Mouse (Mus musculus): ENCODE measurements at regions not wholly inside any gene's neighbourhood (a gene's known extent, or its start where the extent isn't known, plus 50 kb on each side); places are given as distances from the start of the nearest gene placed in this dataset.

DNA sequence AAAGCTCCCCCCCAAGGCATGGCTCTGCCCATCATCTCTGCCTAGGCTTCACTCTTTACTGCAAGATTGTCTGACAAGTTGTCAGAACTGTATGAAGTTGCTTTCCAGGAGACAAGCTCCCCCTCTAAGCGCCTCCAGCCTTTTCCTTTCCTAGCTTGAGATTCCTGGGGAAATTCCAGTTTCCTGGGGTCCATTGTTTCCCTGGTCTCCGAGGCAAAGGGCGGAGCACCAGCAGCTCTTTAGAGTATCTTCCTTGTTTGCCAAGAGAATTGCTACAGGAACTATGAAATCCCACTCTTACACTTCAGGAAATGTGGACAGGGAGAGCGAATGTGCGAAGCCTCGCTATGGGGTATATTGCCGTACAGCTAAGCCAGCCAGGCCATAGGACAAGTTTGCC is 108.2 kb upstream of the Tnfaip3 start:
- H3K4me2 ChIP-seq (replicated peaks) = no peak overlapping the region
- no peak overlapping the region for H3K4me3 ChIP-seq
- H3K9ac ChIP-seq = no peak overlapping the region
- H3K27ac ChIP-seq = no peak overlapping the region
- no peak for ATAC-seq (ENCODE audit: low FRiP score)
- H3K27me3 ChIP-seq = no peaks in the 10 kb centered on the region
- H3K36me3 ChIP-seq = no peaks in the 10 kb centered on the region
- peaks cover 3% of the 10 kb centered on the region; the same call in 1 of the 2 replicates for H3K4me1 ChIP-seq
- WGBS = 56% methylated on average over 7 of the region's 7 CpGs
- no peaks in the 10 kb centered on the region for H3K9me3 ChIP-seq (replicated peaks)

GRCm38 (mm10) chr10:19122221-19122620 is 106.8 kb upstream of the Tnfaip3 start:
- Histone ChIP-seq H3K4me2 (replicated peaks) (no peak overlapping the region), H3K36me3 (no peaks in the 10 kb centered on the region), H3K9me3 (replicated peaks) (no peaks in the 10 kb centered on the region), H3K4me1 (peaks cover 3% of the 10 kb centered on the region; the same call in 1 of the 2 replicates), H3K27me3 (no peaks in the 10 kb centered on the region), H3K4me3 (no peak overlapping the region), H3K9ac (no peak overlapping the region), H3K27ac (no peak overlapping the region)
- no peak for ATAC-seq (ENCODE audit: low FRiP score)
- WGBS = 73% methylated on average over 6 of the region's 6 CpGs

DNA sequence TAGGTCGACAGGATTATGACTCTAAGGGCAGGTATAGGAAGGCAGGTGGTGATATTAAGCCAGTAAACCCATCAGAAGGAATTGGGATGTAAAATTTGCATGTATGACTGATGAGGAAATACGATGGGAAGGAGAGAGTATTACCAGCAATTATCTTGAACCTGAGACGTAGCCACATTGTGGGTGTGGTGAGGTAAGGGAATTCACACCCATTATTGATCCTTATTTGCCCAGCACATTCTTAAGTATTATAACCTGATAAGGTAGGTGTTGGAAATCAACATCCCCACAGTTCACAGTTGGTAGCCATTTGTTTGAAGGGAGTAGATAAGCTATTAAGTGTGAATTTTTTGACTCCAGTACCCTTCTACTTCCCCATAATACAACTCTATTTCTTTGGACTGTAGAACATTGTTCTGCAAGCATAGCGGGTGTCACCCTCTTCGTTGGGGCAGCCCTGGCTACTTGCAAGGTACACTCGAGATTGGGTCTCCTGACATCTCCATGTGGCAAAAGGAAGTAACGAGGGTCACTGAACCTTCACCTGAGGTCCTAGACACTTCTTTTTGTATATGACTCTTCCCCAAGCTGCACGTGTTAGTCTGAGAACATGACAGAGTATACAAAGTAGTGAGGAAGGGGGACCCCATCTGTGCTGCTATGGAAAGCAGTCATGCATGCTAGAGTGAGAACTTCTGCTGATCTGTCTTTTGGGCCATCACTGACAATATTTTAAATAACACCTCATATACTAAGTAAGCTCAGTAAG is 104.0 kb upstream of the Tnfaip3 start:
- Histone ChIP-seq H3K4me3 (no peak overlapping the region), H3K9ac (no peak overlapping the region), H3K4me1 (peaks cover 3% of the 10 kb centered on the region; the same call in 1 of the 2 replicates), H3K27me3 (no peaks in the 10 kb centered on the region), H3K4me2 (replicated peaks) (no peak overlapping the region), H3K27ac (no peak overlapping the region), H3K9me3 (replicated peaks) (no peaks in the 10 kb centered on the region), H3K36me3 (no peaks in the 10 kb centered on the region)
- 81% methylated on average over 8 of the region's 8 CpGs for WGBS
- no peak for ATAC-seq (ENCODE audit: low FRiP score)

DNA sequence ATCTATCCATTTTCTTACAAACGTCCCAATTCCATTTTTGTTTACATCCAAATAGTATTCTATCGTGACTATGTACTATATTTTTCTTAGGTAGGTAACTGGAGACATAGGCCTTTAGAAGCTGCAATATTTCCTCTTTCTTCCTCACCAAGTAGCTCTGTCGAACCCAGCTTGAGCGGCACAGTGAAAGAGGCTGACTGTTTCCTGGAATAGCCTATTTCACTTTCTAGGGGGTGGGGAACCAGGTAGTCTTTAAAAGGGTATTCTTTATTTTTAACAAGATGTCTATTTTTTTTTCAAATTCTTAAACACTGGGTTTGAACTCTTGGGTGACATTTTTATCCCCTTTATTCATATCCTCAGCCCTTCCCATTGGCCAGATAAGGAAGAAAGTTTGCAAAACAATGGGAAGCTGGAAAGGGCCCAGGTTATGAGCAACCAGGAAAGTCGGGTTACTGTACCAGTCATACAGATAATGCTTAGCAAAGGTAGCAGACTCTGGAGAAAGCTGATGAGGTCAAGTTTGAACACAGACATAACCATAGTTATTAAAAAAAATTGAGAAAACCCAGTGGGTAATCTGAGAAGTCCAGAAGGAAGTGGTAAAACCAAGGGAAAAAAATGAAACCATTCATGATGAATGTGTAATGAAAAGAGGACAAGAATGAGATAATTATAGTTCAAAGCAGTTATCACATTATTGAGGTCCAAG is 103.3 kb upstream of the Tnfaip3 start:
- Histone ChIP-seq H3K4me2 (replicated peaks) (no peak overlapping the region), H3K9me3 (replicated peaks) (no peaks in the 10 kb centered on the region), H3K36me3 (no peaks in the 10 kb centered on the region), H3K4me3 (no peak overlapping the region), H3K9ac (no peak overlapping the region), H3K27ac (no peak overlapping the region), H3K27me3 (no peaks in the 10 kb centered on the region), H3K4me1 (peaks cover under 1% of the 10 kb centered on the region; the same call in 1 of the 2 replicates)
- WGBS = 83% methylated on average over 5 of the region's 5 CpGs
- ATAC-seq (ENCODE audit: low FRiP score) = no peak

- Histone ChIP-seq H3K9ac (no peak overlapping the region), H3K4me1 (no peaks in the 10 kb centered on the region; the same call in 1 of the 2 replicates), H3K36me3 (no peaks in the 10 kb centered on the region), H3K27ac (no peak overlapping the region), H3K4me2 (replicated peaks) (no peak overlapping the region), H3K27me3 (no peaks in the 10 kb centered on the region), H3K4me3 (no peak overlapping the region), H3K9me3 (replicated peaks) (no peaks in the 10 kb centered on the region)
- no peak for ATAC-seq (ENCODE audit: low FRiP score)
- WGBS = 45% methylated on average over 9 of the region's 9 CpGs
Measured at GRCm38 (mm10) chr10:19117071-19117605, 101.7 kb upstream of the Tnfaip3 start.

DNA sequence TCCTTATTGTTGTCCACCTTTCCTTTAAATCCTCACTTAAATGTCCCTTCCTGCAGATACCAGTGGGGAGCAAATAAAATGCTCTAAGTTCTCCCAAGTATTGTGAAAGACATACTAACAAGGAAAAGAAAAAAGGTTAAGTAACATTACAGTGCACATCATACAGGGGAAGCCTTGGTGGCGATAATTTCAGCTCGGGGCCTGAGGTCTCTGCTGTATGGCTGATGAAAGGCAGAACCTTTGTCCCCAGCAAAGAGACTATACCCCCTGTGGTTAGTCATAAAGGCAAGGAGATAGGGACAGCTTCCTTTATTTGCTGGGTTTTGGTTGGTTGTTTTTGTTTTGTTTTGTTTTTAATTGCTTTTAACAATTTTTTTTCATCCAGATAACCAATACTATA is 97.0 kb upstream of the Tnfaip3 start:
- H3K27me3 ChIP-seq = no peaks in the 10 kb centered on the region
- no peak overlapping the region for H3K27ac ChIP-seq
- H3K4me1 ChIP-seq = no peaks in the 10 kb centered on the region; the same call in 1 of the 2 replicates
- H3K4me3 ChIP-seq = no peak overlapping the region
- H3K4me2 ChIP-seq (replicated peaks) = no peak overlapping the region
- no peak for ATAC-seq (ENCODE audit: low FRiP score)
- H3K9me3 ChIP-seq (replicated peaks) = no peaks in the 10 kb centered on the region
- H3K9ac ChIP-seq = no peak overlapping the region
- H3K36me3 ChIP-seq = no peaks in the 10 kb centered on the region
- 62% methylated on average over 2 of the region's 2 CpGs for WGBS

GRCm38 (mm10) chr10:19105231-19105681 is 89.8 kb upstream of the Tnfaip3 start:
- Histone ChIP-seq H3K9ac (no peak overlapping the region), H3K36me3 (no peaks in the 10 kb centered on the region), H3K9me3 (replicated peaks) (no peaks in the 10 kb centered on the region), H3K4me3 (no peak overlapping the region), H3K27me3 (no peaks in the 10 kb centered on the region), H3K4me1 (no peaks in the 10 kb centered on the region), H3K4me2 (replicated peaks) (no peak overlapping the region), H3K27ac (no peak overlapping the region)
- WGBS = 75% methylated on average over 6 of the region's 6 CpGs
- ATAC-seq (ENCODE audit: low FRiP score) = no peak

DNA sequence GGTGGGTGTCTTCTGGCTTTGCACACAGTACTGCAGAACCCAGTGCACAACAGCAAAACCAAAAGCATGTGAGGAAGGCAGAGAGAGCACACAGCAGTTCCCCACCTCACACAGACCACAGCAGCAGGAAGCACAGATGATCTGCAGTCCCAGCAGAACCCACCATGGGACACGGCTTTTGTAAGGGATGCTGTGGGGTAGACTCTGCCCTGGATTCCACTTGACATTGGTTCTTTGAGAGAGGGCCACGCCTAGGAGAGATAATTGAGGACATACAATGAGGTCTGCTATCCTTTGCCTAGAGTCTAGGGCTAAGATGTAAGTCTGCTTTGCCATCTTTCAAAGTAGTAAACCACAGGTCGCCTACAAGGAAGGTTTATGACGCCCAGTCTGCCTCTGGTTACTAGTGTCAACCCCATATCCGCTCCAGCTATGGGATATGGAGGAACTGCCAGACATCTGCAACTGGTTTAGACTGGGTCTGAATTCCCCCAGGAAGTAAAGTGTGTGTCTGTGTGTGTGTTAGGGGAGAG is 89.3 kb upstream of the Tnfaip3 start:
- Histone ChIP-seq H3K9ac (no peak overlapping the region), H3K9me3 (replicated peaks) (no peaks in the 10 kb centered on the region), H3K27ac (no peak overlapping the region), H3K4me1 (no peaks in the 10 kb centered on the region), H3K27me3 (no peaks in the 10 kb centered on the region), H3K4me3 (no peak overlapping the region), H3K36me3 (no peaks in the 10 kb centered on the region), H3K4me2 (replicated peaks) (no peak overlapping the region)
- ATAC-seq (ENCODE audit: low FRiP score) = no peak
- 70% methylated on average over 5 of the region's 5 CpGs for WGBS

DNA sequence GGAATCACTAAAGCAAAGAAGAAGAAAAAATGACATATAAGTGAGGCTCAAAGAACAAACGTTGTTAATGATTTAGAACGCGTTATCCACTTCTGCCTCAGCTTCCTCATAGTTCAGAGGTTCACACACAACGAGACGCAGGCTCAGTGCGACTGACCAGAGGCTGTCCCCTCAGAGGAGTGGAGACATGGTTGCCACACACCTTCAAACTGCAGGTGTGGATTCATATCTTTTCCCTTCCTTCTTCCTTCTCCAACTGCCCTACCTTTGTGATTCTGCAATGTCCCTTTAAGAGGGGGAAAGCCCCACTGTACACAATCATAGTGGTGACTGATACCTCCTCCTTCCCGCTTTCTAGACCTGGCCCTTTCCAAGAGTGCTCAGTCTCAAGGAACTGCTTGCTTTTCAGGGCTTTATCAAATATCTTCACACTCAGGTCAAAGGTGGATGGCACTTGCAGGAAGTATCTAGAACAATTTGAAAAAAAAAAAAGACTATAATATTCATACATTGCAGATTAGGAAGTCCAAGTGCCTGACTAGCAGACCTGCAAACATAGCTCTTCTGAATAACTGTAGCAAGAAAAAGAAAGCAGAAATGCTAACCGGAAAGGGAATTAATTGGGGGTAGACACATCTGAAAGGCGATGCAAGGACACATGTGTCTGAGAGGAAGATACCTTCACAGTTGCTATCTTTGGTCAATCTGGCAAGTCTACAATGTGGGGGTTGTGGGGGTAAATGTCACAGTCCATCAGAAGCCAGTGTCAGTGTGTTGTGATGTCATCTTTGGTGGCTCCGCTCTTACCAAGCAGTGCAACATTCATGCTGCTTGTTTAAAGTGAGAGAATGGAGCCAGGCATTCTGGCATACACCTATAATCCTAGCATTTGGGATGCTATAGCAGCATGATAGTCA is 84.2 kb upstream of the Tnfaip3 start:
- H3K4me2 ChIP-seq (replicated peaks) = no peak overlapping the region
- WGBS = 87% methylated on average over 10 of the region's 10 CpGs
- H3K9me3 ChIP-seq (replicated peaks) = no peaks in the 10 kb centered on the region
- no peak overlapping the region for H3K4me3 ChIP-seq
- no peaks in the 10 kb centered on the region for H3K27me3 ChIP-seq
- no peak for ATAC-seq (ENCODE audit: low FRiP score)
- H3K27ac ChIP-seq = no peak overlapping the region
- no peaks in the 10 kb centered on the region for H3K36me3 ChIP-seq
- no peaks in the 10 kb centered on the region for H3K4me1 ChIP-seq
- no peak overlapping the region for H3K9ac ChIP-seq

DNA sequence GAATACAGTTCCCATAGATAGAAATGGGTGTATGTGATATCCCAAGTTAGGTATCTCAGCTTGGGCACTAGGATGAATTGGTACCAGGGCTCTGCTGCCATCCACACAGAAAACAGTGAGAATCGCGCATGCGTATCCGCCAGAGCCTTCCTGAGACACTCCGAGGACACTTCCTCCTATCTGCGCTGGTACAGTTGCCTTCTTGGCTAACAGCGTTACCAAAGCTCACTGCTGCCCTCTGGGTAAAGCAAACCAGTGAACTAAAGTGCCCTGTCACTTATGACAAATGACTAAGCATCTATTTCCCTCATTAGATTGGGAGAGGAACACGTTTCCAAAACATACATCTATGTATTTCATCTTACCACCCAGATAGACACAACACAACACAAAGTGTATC is 78.8 kb upstream of the Tnfaip3 start:
- WGBS = 51% methylated on average over 8 of the region's 8 CpGs
- H3K9me3 ChIP-seq (replicated peaks) = no peaks in the 10 kb centered on the region
- no peaks in the 10 kb centered on the region for H3K4me1 ChIP-seq
- H3K4me2 ChIP-seq (replicated peaks) = no peak overlapping the region
- no peak overlapping the region for H3K27ac ChIP-seq
- no peak for ATAC-seq (ENCODE audit: low FRiP score)
- no peaks in the 10 kb centered on the region for H3K27me3 ChIP-seq
- H3K4me3 ChIP-seq = no peak overlapping the region
- H3K36me3 ChIP-seq = no peaks in the 10 kb centered on the region
- H3K9ac ChIP-seq = no peak overlapping the region

DNA sequence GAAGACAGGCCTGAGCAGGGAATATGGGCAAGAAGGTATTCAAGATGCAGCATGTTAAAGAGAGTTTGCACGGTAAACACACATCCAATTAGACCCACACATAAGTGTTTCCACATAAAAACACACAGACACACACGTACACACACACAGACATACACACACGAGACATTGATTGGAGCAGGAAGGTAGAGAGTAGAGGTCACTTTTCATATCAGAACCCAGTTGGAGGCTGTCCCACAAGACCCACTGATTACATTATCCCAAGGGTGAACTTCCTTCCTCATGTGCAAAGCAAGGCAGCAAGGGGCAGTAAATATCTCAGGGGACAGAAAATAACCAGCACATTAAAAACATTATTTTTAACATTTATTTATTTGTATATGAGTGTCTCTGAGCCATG is 78.2 kb upstream of the Tnfaip3 start:
- no peak for ATAC-seq (ENCODE audit: low FRiP score)
- Histone ChIP-seq H3K27me3 (no peaks in the 10 kb centered on the region), H3K4me3 (no peak overlapping the region), H3K4me2 (replicated peaks) (no peak overlapping the region), H3K9me3 (replicated peaks) (no peaks in the 10 kb centered on the region), H3K36me3 (no peaks in the 10 kb centered on the region), H3K9ac (no peak overlapping the region), H3K27ac (no peak overlapping the region), H3K4me1 (no peaks in the 10 kb centered on the region)
- WGBS = 86% methylated on average over 3 of the region's 3 CpGs

DNA sequence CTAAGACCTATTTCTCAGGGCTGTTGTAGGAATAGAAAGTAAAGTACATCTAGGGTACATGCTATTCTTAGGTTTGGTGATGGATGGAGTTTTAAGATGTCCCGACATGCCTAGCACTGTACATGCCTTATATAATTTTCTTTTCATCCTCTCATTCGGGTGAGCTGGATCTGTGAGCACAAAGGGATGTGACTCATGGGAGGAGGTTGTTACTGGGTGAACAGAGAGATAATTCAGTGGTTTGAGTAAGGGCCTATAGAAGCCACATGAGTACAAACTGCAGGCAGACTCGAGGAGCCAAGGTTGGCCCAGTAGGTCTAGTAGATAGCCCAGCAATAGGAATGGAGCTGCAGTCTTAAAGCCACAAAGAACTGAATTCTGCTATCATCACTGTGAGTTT is 76.5 kb upstream of the Tnfaip3 start:
- no peak overlapping the region for H3K4me2 ChIP-seq (replicated peaks)
- no peak overlapping the region for H3K4me3 ChIP-seq
- no peaks in the 10 kb centered on the region for H3K4me1 ChIP-seq
- no peaks in the 10 kb centered on the region for H3K27me3 ChIP-seq
- ATAC-seq (ENCODE audit: low FRiP score) = no peak
- no peaks in the 10 kb centered on the region for H3K9me3 ChIP-seq (replicated peaks)
- H3K9ac ChIP-seq = no peak overlapping the region
- no peaks in the 10 kb centered on the region for H3K36me3 ChIP-seq
- 95% methylated on average over 3 of the region's 3 CpGs for WGBS
- H3K27ac ChIP-seq = no peak overlapping the region

All from hindbrain, embryonic 12.5 days (tissue).